Mouse (Mus musculus) common myeloid progenitor, adult 5-6 weeks (primary cell): ENCODE data around the gene Adgrf5. TPM values are rescaled to one million over a fixed set of nuclear protein-coding genes. Genes with fewer than 3 reads are reported as not detected.
"Not testable (repeated sequence)": the region's sequence is repeated elsewhere in the genome, so short reads cannot be mapped to it uniquely, and the experiment has no call there.

ENCODE experiments used
- ATAC-seq: replicated peaks from 2 replicates; pipeline ENCODE4 v1.8.0; 2016; ENCODE audit warnings: low read depth, mild to moderate bottlenecking, moderate TSS enrichment, inconsistent platforms; ENCODE audit not compliant: poor library complexity, severe bottlenecking
- total RNA-seq: library from RNA; stranded (forward); fragments of 200-1000, 187-1606 nt; gene quantifications from 2 replicates; pipeline ENCODE4 v1.2.3, GENCODE M21; 2017

The Adgrf5 gene
- total RNA-seq, 1 experiment from 2014 or later = not detected

GRCm38 (mm10) chr17:43451216-43451615 lies 91.0 kb downstream of the Adgrf5 start:
- ATAC-seq = no peak

DNA sequence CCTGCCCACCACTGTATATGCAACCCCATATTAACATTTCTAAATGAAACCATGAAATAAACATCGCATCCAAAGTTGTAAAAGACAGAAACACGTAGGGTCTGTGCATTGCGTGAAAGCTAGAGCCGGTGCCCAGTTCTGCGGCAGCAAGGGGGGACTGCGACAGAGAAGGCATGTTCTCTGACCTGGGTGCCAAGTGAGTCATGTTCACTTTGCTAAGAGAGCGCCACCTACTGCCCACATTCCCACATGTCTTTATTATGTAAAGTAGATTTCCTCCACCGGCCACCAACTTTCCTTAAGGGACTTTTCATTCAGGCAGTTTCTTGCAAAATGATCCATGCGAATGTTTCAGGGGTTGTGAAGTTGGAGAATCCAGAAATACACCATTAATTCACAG lies 98.3 kb downstream of the Adgrf5 start:
- peak; percentile 91 for ATAC-seq

- ATAC-seq = no peak
These were observed 99.5 kb downstream of the Adgrf5 start for GRCm38 (mm10) chr17:43459737-43460230.

- peak; percentile 92 for ATAC-seq
These were observed 100.3 kb downstream of the Adgrf5 start for GRCm38 (mm10) chr17:43460245-43461181.

GRCm38 (mm10) chr17:43470039-43470438 lies 109.8 kb downstream of the Adgrf5 start:
- peak; percentile 66 for ATAC-seq

DNA sequence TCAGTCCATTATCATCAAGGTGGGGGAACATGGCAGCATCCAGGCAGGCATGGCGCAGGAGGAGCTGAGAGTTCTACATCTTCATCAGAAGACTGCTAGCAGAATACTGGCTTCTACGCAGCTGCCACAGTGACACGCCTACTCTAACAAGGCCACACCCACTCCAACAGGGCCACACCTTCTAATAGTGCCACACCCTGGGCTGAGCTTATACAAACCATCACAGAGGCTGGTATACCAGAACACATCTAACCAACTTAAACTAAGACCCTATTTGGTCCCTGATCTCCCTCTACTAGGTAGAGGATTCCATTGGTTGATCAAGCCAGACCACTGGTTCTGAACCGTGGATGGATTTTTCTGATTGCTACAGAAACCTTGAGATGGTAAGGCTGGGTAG lies 112.3 kb downstream of the Adgrf5 start:
- no peak for ATAC-seq

- ATAC-seq = no peak
These were observed 114.5 kb downstream of the Adgrf5 start for GRCm38 (mm10) chr17:43474775-43475174.

GRCm38 (mm10) chr17:43477621-43478020 lies 117.4 kb downstream of the Adgrf5 start:
- ATAC-seq = no peak

DNA sequence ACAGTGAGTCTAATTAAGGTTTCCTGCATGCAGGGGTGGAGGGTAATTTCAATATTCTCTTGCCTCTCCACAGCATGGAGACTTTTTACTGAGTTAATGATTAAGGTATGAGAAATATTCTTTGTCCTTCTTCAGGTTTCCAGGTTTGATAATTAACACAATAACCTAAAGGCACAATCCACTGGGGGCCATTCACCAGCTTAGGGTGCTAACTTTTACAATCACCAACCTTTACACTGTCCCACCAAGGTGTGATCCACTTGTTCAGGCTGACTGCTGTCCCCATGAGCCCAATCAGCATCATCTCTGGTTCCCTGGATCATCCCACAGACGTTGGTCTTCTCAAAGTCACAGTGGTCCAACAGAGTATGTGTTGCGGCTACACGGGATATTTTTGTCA lies 125.7 kb downstream of the Adgrf5 start:
- no peak for ATAC-seq

DNA sequence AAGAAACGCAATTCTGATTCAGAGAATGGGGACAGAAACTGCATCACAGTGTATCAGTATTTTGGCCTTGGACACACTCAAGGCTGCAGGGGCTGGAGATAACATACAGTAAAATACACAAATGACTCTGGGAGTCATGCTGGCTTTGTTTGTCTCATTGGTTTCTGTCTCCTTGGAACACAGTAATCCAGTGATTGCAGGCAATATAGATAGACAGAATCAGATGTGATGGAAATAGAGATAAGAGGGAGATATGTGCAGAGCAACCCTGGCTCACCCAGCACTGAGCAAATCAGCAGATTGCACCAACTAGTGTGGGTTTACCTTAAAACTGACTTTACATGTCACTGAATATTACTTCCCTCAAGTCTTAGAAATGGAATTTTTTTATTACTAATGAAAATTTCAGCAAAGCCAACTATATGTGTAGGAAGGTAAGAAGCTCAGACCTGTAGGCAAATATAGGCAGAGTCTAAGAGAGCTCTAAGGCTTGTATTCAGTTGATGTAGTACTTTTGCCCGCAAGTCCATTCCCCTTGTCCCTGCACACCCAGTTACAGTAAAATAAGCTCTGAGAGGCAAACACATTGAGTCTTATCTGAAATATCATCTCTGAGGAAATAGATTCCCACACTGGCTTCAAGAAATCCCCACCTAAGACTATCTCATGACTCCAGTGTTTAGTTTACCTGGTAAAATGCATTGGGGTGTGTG lies 128.3 kb downstream of the Adgrf5 start:
- ATAC-seq = no peak

DNA sequence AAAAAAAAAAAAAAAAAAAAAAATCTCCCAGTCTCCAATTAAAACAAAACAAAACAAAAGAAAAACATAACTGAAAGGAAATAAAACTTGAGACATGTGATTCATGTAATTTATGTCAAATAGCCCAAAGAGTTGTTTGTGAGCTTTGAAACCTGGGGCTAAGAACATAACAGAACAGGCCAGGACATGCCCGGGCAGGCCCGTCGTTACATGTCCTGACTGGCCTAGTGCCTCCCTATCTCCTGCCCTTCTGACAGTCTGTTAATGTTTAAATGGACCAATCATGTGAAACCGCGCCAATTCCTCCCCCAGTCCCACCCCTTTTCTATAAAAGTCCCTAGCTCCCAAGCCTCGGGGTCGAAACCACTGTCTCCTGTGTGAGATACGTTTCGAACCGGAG lies 130.1 kb downstream of the Adgrf5 start:
- ATAC-seq = not testable (repeated sequence)

- ATAC-seq = no peak
These were observed 135.3 kb downstream of the Adgrf5 start for GRCm38 (mm10) chr17:43495502-43495901.

DNA sequence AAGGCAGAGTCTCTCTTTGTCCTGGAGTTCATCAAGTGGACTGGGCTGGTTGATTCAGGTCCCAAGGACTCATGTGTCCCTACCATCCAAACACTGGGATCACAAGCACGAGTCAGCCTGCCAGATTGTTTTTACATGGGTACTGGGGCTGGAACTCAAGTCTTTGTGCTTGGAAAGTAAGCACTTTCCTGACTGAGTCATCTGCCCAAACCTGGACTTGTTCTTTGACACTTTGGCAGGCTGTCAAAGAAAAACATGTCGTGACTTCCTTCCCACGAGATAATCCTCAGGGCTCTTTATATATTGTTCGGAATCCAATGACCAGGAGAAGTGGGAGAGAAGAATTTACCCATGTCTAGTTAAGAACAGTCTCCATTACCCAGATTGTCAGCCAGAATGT lies 137.3 kb downstream of the Adgrf5 start:
- ATAC-seq = no peak

- no peak for ATAC-seq
These were observed 140.3 kb downstream of the Adgrf5 start for GRCm38 (mm10) chr17:43500513-43500912.

DNA sequence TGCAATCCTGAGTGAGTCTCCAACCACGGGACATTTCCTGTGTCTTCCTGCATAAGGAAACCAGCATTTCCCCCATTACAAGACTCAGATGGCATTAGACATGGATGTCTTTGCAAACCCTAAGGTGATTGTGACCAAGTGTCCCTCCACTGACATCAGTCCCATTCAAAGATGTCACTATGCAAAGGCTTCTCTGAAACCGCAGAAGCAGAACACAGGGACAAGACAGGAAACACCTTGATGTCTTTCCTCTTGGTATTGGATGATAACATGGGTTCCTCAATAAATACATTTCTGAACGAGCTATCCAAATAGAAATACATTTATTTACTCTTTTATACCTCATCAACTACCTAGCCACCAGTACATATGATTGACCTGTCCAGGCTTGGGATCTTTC lies 141.0 kb downstream of the Adgrf5 start:
- ATAC-seq = peak; percentile 77

- no peak for ATAC-seq
These were observed 141.4 kb downstream of the Adgrf5 start for GRCm38 (mm10) chr17:43501631-43502030.

- ATAC-seq = no peak
These were observed 142.3 kb downstream of the Adgrf5 start, which contains the start of gene Mep1a for GRCm38 (mm10) chr17:43502592-43502991. Mep1a (minus strand) TSS chr17:43502812.

DNA sequence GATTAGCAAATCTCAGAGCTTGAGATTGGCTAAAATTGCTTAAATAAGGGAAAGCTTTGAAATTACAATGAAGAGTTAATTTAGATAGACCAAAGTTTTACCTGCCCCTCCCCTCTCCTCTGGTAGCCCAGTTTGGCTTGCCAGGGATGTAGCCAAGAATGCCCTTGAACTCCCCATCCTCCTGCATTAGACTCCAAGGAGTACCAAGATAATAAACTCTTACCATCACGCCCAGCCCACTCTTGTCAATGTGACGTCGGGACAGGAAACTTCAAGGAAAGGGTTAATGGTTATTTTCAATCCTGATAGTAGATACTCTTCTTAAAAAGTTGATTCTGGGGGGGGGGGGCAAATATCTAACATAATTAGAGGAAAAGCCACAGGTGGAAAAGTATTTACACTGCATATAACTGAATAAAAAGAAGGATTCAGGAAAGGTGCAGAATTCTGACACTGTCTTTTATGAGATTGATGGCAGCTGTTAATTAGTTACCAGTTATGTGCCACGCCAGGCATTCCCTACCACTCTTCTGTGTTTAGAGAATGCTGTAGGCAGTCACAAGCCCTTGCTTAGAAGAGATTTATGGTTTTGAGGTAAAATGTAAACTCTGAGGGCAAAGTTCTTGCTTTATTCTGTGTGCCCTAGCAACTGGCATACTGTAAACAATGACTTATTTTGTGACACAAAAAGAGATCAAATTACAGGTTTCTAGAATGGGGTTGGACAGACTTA lies 143.8 kb downstream of the Adgrf5 start:
- ATAC-seq = no peak

- ATAC-seq = no peak
These were observed 144.3 kb downstream of the Adgrf5 start for GRCm38 (mm10) chr17:43504594-43504934.
